Mouse (Mus musculus) heart, embryonic 11.5 days (tissue): ENCODE measurements around the gene Ralgps2. TPM values are rescaled to one million over a fixed set of nuclear protein-coding genes. Genes with fewer than 3 reads are reported as not detected.
A peak's percentile ranks its signal among the peaks of the same experiment; 100 is the strongest.

Experiments
- ATAC-seq: fragments of 200-750 bp; cut with Nextera tagmentation; replicated peaks from 2 replicates; pipeline ENCODE4 v1.8.0; 2017; ENCODE audit warnings: moderate library complexity; ENCODE audit not compliant: insufficient number of reproducible peaks, low FRiP score, low TSS enrichment
- H3K27ac ChIP-seq: fragments of 300-500 bp; sonication (generic); 2 replicates; pipeline ENCODE4 v1.5.1; 2014; ENCODE audit warnings: mild to moderate bottlenecking, low read depth, low read length
- H3K27me3 ChIP-seq: fragments of 300-500 bp; sonication (generic); 2 replicates; pipeline ENCODE4 v1.6.1; 2014; ENCODE audit warnings: mild to moderate bottlenecking, low read length, mixed read lengths; ENCODE audit not compliant: control insufficient read depth, insufficient read depth
- H3K36me3 ChIP-seq: fragments of 300-500 bp; sonication (generic); 2 replicates; pipeline ENCODE4 v1.6.1; 2014; ENCODE audit warnings: mild to moderate bottlenecking, low read length, moderate library complexity, mixed read lengths; ENCODE audit not compliant: control insufficient read depth, insufficient read depth
- H3K4me1 ChIP-seq: fragments of 300-500 bp; sonication (generic); 2 replicates; pipeline ENCODE4 v1.6.1; 2014; ENCODE audit warnings: low read length; ENCODE audit not compliant: control insufficient read depth, insufficient read depth
- H3K4me2 ChIP-seq: fragments of 300-500 bp; sonication (generic); 2 replicates; pipeline ENCODE4 v1.6.1; 2014; ENCODE audit warnings: mild to moderate bottlenecking, moderate library complexity
- H3K4me3 ChIP-seq: fragments of 300-500 bp; sonication (generic); 2 replicates; pipeline ENCODE4 v1.5.1; 2014; ENCODE audit warnings: low read depth, low read length
- H3K9ac ChIP-seq: fragments of 300-500 bp; sonication (generic); 2 replicates; pipeline ENCODE4 v1.6.1; 2014; ENCODE audit warnings: mild to moderate bottlenecking, low read depth, low read length, moderate library complexity
- H3K9me3 ChIP-seq: fragments of 300-500 bp; sonication (generic); replicated peaks from 2 replicates; pipeline ENCODE4 v1.6.1; 2016; ENCODE audit warnings: low read length; ENCODE audit not compliant: control insufficient read depth
- WGBS: fragments of 180-500 bp; shearing (Covaris S2); extraction: QIAGEN DNeasy Blood & Tissue Kit; methylation state at CpG from one replicate; pipeline ENCODE4 v1.1.7; 2014; ENCODE audit not compliant: insufficient replicate concordance; 5-methylcytosine and 5-hydroxymethylcytosine counted together
- polyA plus RNA-seq: library from polyadenylated mRNA; unstranded; fragments of >200 nt; fragmentation: Nextera tagmentation; extraction: Ambion mirVana; gene quantifications from 2 replicates; pipeline ENCODE4 v1.2.1, GENCODE M21; 2014

Ralgps2 gene
- polyA plus RNA-seq, 1 experiment from 2014 or later = 44.1 TPM

DNA sequence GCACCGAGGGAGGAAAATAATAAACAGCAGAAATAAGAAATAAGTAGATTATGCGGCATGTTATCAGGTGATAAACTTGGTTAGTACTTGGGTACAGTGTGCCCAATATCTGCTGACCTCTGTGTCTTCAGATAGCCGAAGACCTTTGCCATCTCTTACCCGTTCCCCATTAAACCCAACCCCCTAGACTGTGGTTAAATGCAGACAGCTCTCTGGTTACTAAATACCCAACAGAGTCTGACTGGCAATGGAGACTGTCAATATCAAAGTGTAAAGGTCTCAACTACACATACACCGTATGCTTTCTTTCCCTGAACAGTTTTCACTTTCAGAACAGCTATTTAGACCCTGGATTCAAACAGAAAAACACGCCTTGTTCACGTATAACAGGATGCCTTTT, 39.2 kb upstream of the Ralgps2 start:
- H3K9me3 ChIP-seq = no peaks in the 10 kb centered on the region
- no peak for ATAC-seq
- no peak overlapping the region for H3K9ac ChIP-seq
- H3K4me2 ChIP-seq = no peak overlapping the region
- WGBS = 85% methylated on average over 7 of the region's 7 CpGs
- peaks cover 3% of the 10 kb centered on the region; the same call in 1 of the 2 replicates for H3K4me1 ChIP-seq
- no peaks in the 10 kb centered on the region for H3K27me3 ChIP-seq
- H3K27ac ChIP-seq = no peak overlapping the region
- no peak overlapping the region for H3K4me3 ChIP-seq
- no peaks in the 10 kb centered on the region for H3K36me3 ChIP-seq

DNA sequence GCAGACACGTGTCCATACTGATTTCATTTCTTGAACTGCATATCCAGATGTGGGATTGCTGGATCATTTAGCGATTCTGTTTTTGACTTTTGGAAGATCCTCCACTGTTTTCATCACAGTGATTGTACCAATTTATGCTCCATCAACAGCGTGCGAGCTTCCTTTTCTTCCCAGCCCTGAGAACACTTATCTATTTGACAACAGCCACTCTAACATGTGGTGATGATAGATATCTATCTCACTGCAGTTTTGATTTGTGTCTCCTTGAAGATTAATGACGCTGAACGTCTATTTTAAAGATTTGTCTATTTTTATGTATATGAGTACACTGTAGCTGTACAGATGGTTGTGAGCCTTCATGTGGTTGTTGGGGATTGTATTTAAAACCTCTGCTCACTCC, 34.4 kb upstream of the Ralgps2 start:
- Histone ChIP-seq H3K4me2 (no peak overlapping the region), H3K36me3 (no peaks in the 10 kb centered on the region), H3K9me3 (0 out of 2 replicates have a peak, but pooled peaks cover 2% of the 10 kb centered on the region), H3K4me1 (no peaks in the 10 kb centered on the region; the same call in 1 of the 2 replicates), H3K9ac (no peak overlapping the region), H3K4me3 (no peak overlapping the region), H3K27me3 (no peaks in the 10 kb centered on the region), H3K27ac (no peak overlapping the region)
- 71% methylated on average over 6 of the region's 6 CpGs for WGBS
- no peak for ATAC-seq

GRCm38 (mm10) chr1:156972391-156972790, 33.0 kb upstream of the Ralgps2 start:
- Histone ChIP-seq H3K36me3 (no peaks in the 10 kb centered on the region), H3K4me3 (no peak overlapping the region), H3K9ac (no peak overlapping the region), H3K9me3 (0 out of 2 replicates have a peak, but pooled peaks cover 2% of the 10 kb centered on the region), H3K27ac (no peak overlapping the region), H3K4me2 (no peak overlapping the region), H3K4me1 (no peaks in the 10 kb centered on the region; the same call in 1 of the 2 replicates), H3K27me3 (no peaks in the 10 kb centered on the region)
- no peak for ATAC-seq
- WGBS = 90% methylated on average over 4 of the region's 4 CpGs

DNA sequence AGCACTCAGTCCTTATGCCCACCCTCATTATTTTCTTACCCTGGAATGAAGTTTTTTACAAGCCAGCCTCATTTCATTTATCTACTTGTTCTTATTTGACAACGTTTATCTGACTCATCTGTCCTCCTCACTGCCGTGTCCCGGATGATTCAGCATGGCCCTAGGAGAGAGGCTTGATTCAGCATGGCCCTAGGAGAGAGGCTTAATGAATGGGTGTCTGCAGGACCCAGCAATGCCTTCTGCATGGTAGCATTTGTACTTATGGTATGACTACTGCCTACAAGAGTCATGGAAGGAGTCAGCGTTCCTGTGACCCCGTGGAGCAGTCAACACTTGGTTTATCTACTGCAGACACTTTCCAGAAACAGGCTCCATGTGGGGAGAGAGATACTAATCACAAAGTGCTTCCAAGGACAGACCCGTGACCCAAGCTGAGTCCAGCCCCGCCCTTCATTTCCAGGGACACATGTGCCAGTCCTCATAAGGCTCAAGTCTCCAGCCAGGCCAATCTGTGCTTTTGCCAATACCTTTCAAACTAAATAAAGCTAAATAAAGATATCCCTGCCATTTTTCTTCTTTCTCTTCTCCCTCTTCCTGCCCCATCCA, 31.9 kb upstream of the Ralgps2 start:
- Histone ChIP-seq H3K36me3 (no peaks in the 10 kb centered on the region), H3K9me3 (0 out of 2 replicates have a peak, but pooled peaks cover 2% of the 10 kb centered on the region), H3K27me3 (no peaks in the 10 kb centered on the region), H3K4me1 (no peaks in the 10 kb centered on the region; the same call in 1 of the 2 replicates), H3K4me2 (no peak overlapping the region), H3K4me3 (no peak overlapping the region), H3K27ac (no peak overlapping the region), H3K9ac (no peak overlapping the region)
- WGBS = 47% methylated on average over 7 of the region's 7 CpGs
- peak; percentile 52; the same call in 1 of the 2 replicates for ATAC-seq

- Histone ChIP-seq H3K9ac (no peak overlapping the region), H3K27ac (no peak overlapping the region), H3K4me1 (no peaks in the 10 kb centered on the region; the same call in 1 of the 2 replicates), H3K9me3 (0 out of 2 replicates have a peak, but pooled peaks cover 2% of the 10 kb centered on the region), H3K36me3 (no peaks in the 10 kb centered on the region), H3K4me3 (no peak overlapping the region), H3K27me3 (no peaks in the 10 kb centered on the region), H3K4me2 (no peak overlapping the region)
- 68% methylated on average over 6 of the region's 6 CpGs for WGBS
- no peak for ATAC-seq
Measured at GRCm38 (mm10) chr1:156970641-156971040, 31.2 kb upstream of the Ralgps2 start.

DNA sequence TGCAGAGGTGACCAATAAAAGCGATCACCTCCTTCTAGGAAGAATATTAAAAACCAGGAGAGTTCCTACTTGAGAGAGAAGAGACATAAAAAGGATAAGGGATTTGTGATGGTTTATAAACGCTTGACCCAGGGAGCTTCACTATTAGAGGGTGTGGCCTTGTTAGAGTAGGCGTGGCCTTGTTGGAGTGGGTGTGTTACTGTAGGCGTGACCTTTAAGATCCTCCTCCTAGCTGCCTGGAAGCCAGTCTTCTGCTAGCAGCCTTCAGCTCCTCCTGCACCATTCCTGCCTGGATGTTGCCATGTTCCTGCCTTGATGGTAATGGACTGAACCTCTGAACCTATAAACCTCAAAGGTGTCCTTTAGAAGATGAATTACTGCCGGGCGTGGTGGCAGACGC, 28.7 kb upstream of the Ralgps2 start:
- H3K4me3 ChIP-seq = no peak overlapping the region
- H3K36me3 ChIP-seq = no peaks in the 10 kb centered on the region
- ATAC-seq = no peak
- H3K9ac ChIP-seq = no peak overlapping the region
- H3K27ac ChIP-seq = no peak overlapping the region
- 82% methylated on average over 7 of the region's 7 CpGs for WGBS
- H3K9me3 ChIP-seq = 0 out of 2 replicates have a peak, but pooled peaks cover 2% of the 10 kb centered on the region
- peaks cover 9% of the 10 kb centered on the region for H3K4me1 ChIP-seq
- H3K27me3 ChIP-seq = no peaks in the 10 kb centered on the region
- no peak overlapping the region for H3K4me2 ChIP-seq

DNA sequence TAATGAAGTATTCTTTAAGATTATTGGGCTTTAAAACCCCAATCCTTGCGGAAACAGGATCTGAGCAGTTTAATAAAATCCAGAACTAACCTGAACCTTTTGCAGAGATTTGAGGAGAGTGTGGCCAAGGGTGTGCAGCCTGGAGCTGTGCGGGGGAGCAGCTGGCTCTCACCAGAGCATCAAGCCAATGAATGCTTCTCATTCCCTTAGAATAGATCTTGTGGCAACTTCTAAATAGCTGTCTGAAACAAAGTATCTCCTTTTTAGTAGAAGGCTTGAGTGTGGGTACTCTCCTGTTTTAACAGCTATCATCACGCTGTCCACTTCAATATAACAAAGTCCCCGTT, 25.1 kb upstream of the Ralgps2 start:
- Histone ChIP-seq H3K9ac (no peak overlapping the region), H3K4me3 (no peak overlapping the region), H3K36me3 (no peaks in the 10 kb centered on the region), H3K9me3 (no peaks in the 10 kb centered on the region), H3K27ac (no peak overlapping the region), H3K27me3 (no peaks in the 10 kb centered on the region), H3K4me1 (peaks cover 9% of the 10 kb centered on the region), H3K4me2 (no peak overlapping the region)
- 58% methylated on average over 4 of the region's 4 CpGs for WGBS
- ATAC-seq = no peak

- WGBS = 11% methylated on average over 7 of the region's 7 CpGs
- no peaks in the 10 kb centered on the region for H3K27me3 ChIP-seq
- no peak for ATAC-seq
- no peaks in the 10 kb centered on the region for H3K36me3 ChIP-seq
- no peak overlapping the region for H3K9ac ChIP-seq
- no peak overlapping the region for H3K27ac ChIP-seq
- no peak overlapping the region for H3K4me3 ChIP-seq
- no peak overlapping the region for H3K4me2 ChIP-seq
- peaks cover 9% of the 10 kb centered on the region for H3K4me1 ChIP-seq
- H3K9me3 ChIP-seq = no peaks in the 10 kb centered on the region
Measured at GRCm38 (mm10) chr1:156963871-156964585, 24.6 kb upstream of the Ralgps2 start.
